Comparison of ENCODE assay signal across 22 mouse cellular contexts in genomic region chr6:130233222-130233621, GRCm38 (mm10). TPM values are rescaled to one million over a fixed set of nuclear protein-coding genes. Genes with fewer than 3 reads are reported as not detected.
"Had no signal": no experiment of that assay in that cellular context is flagged by ENCODE, and none has a peak within 500 bp of the region (broad histone marks: within the 10 kb centered on the region; RNA-seq: fewer than 3 reads in every experiment).

TSS of gene Klra7 (minus strand) at chr6:130233322.

- H3K9me3 ChIP-seq: stomach, embryonic 15.5 days had no signal

- H3K27me3 ChIP-seq: neural tube, embryonic 13.5 days; neural tube, embryonic 15.5 days; stomach, embryonic 15.5 days had no signal

- H3K4me3 ChIP-seq: neural tube, embryonic 13.5 days; neural tube, embryonic 15.5 days; stomach, embryonic 15.5 days had no signal

- H3K27ac ChIP-seq: neural tube, embryonic 13.5 days; neural tube, embryonic 15.5 days; stomach, embryonic 15.5 days; stomach, postnatal 0 days had no signal

- H3K36me3 ChIP-seq: neural tube, embryonic 13.5 days; neural tube, embryonic 15.5 days; stomach, embryonic 15.5 days had no signal

- DNase-seq: retina, postnatal 1 day; right cerebral cortex, adult 18-20 months; right cerebral cortex, postnatal 14 days; right cerebral cortex, postnatal 25 days; right cerebral cortex, postnatal 4 days; spleen, adult 18-20 months; thymus, adult 18-20 months; thymus, adult 2 months; thymus, postnatal 14 days; thymus, postnatal 25 days; thymus, postnatal 36 days; thymus, postnatal 4 days had no signal

- H3K4me1 ChIP-seq: neural tube, embryonic 13.5 days; neural tube, embryonic 15.5 days; stomach, embryonic 15.5 days had no signal

- H3K9ac ChIP-seq: neural tube, embryonic 13.5 days; neural tube, embryonic 15.5 days; stomach, embryonic 15.5 days had no signal

RNA-seq across cellular contexts. Expression of gene Klra7, which starts in this region (rescaled TPM):
- polyA plus RNA-seq: neural tube, embryonic 13.5 days; neural tube, embryonic 14.5 days; neural tube, embryonic 15.5 days; small intestine, adult 2 months; stomach, embryonic 14.5 days; stomach, embryonic 15.5 days; stomach, embryonic 16.5 days; stomach, postnatal 0 days; testis, adult 2 months; thymus, adult 2 months; thymus, postnatal 0 days had no signal
